Mouse (Mus musculus): ENCODE data around the gene Adcy3. TPM values are rescaled to one million over a fixed set of nuclear protein-coding genes. Genes with fewer than 3 reads are reported as not detected.
"Not testable (repeated sequence)": the region's sequence is repeated elsewhere in the genome, so short reads cannot be mapped to it uniquely, and the experiment has no call there.

The Adcy3 gene
- polyA plus RNA-seq, 1 experiment from 2014 or later, result 12.6 TPM

- Histone ChIP-seq H3K27ac (no peak overlapping the region), H3K4me1 (0 out of 2 replicates have a peak, but pooled peaks cover 3% of the 10 kb centered on the region), H3K36me3 (peaks cover 92% of the 10 kb centered on the region), H3K27me3 (no peaks in the 10 kb centered on the region), H3K4me2 (no peak overlapping the region), H3K9me3 (no peaks in the 10 kb centered on the region), H3K4me3 (no peak overlapping the region), H3K9ac (no peak overlapping the region)
- WGBS, result 77% methylated on average over 15 of the region's 15 CpGs
- ATAC-seq (ENCODE audit: insufficient number of reproducible peaks, insufficient read depth, low FRiP score, low TSS enrichment, low read depth), result no peak
Observed at GRCm38 (mm10) chr12:4208405-4209133, 75.7 kb downstream of the Adcy3 start.

GRCm38 (mm10) chr12:4209196-4209595, 76.3 kb downstream of the Adcy3 start:
- no peaks in the 10 kb centered on the region for H3K9me3 ChIP-seq
- no peak overlapping the region for H3K9ac ChIP-seq
- no peak for ATAC-seq (ENCODE audit: insufficient number of reproducible peaks, insufficient read depth, low FRiP score, low TSS enrichment, low read depth)
- H3K27ac ChIP-seq, result no peak overlapping the region
- H3K4me1 ChIP-seq, result 0 out of 2 replicates have a peak, but pooled peaks cover 3% of the 10 kb centered on the region
- H3K4me2 ChIP-seq, result no peak overlapping the region
- no peaks in the 10 kb centered on the region for H3K27me3 ChIP-seq
- WGBS, result 94% methylated on average over 9 of the region's 9 CpGs
- H3K4me3 ChIP-seq, result no peak overlapping the region
- peaks cover 93% of the 10 kb centered on the region for H3K36me3 ChIP-seq

- Histone ChIP-seq H3K4me1 (0 out of 2 replicates have a peak, but pooled peaks cover 3% of the 10 kb centered on the region), H3K27ac (no peak overlapping the region), H3K27me3 (no peaks in the 10 kb centered on the region), H3K36me3 (peaks cover 95% of the 10 kb centered on the region), H3K4me3 (no peak overlapping the region), H3K9ac (no peak overlapping the region), H3K9me3 (no peaks in the 10 kb centered on the region), H3K4me2 (no peak overlapping the region)
- WGBS, result 83% methylated on average over 9 of the region's 9 CpGs
- ATAC-seq (ENCODE audit: insufficient number of reproducible peaks, insufficient read depth, low FRiP score, low TSS enrichment, low read depth), result no peak
Observed at GRCm38 (mm10) chr12:4211174-4211573, 78.3 kb downstream of the Adcy3 start.

DNA sequence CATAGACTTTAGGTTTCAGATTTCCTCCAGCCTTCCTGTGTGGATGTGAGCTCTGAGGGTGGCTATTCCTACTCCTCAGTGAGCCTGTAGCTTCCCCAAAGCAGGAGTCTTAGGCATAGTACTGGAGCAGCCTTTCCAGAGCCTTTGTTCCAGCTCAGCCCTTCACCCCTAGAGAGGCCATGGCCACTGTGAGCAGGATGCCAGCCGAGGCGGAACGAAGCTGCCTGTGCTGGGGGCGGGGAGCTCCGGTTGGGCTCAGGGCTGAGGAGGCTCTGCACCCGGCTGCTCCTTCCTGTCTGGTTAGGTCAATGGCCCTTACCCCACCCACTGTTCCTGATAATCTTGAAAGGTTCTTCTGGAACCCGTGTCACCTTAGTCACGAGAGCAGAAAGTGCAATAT, 80.0 kb downstream of the Adcy3 start:
- ATAC-seq (ENCODE audit: insufficient number of reproducible peaks, insufficient read depth, low FRiP score, low TSS enrichment, low read depth), result no peak
- no peaks in the 10 kb centered on the region for H3K9me3 ChIP-seq
- no peak overlapping the region for H3K27ac ChIP-seq
- H3K4me1 ChIP-seq, result 0 out of 2 replicates have a peak, but pooled peaks cover 3% of the 10 kb centered on the region
- peaks cover 95% of the 10 kb centered on the region for H3K36me3 ChIP-seq
- no peak overlapping the region for H3K4me2 ChIP-seq
- H3K9ac ChIP-seq, result no peak overlapping the region
- H3K27me3 ChIP-seq, result no peaks in the 10 kb centered on the region
- WGBS, result 43% methylated on average over 8 of the region's 8 CpGs
- no peak overlapping the region for H3K4me3 ChIP-seq

GRCm38 (mm10) chr12:4230156-4230555, 97.3 kb downstream of the Adcy3 start:
- WGBS, result 91% methylated on average over 7 of the region's 7 CpGs
- H3K36me3 ChIP-seq, result peaks cover 48% of the 10 kb centered on the region
- no peaks in the 10 kb centered on the region for H3K27me3 ChIP-seq
- H3K27ac ChIP-seq, result no peak overlapping the region
- no peak for ATAC-seq (ENCODE audit: insufficient number of reproducible peaks, insufficient read depth, low FRiP score, low TSS enrichment, low read depth)
- no peak overlapping the region for H3K4me2 ChIP-seq
- no peak overlapping the region for H3K4me3 ChIP-seq
- no peak overlapping the region for H3K9ac ChIP-seq
- no peaks in the 10 kb centered on the region for H3K9me3 ChIP-seq
- peaks cover 15% of the 10 kb centered on the region for H3K4me1 ChIP-seq

- H3K27me3 ChIP-seq, result no peaks in the 10 kb centered on the region
- H3K4me3 ChIP-seq, result peak overlapping the region; percentile 78
- peak overlapping the region; percentile 79 for H3K9ac ChIP-seq
- ATAC-seq (ENCODE audit: insufficient number of reproducible peaks, insufficient read depth, low FRiP score, low TSS enrichment, low read depth), result no peak
- peak overlapping the region; percentile 77 for H3K4me2 ChIP-seq
- H3K36me3 ChIP-seq, result peaks cover 34% of the 10 kb centered on the region
- H3K4me1 ChIP-seq, result peaks cover 15% of the 10 kb centered on the region
- WGBS, result 40% methylated on average over 4 of the region's 4 CpGs
- no peaks in the 10 kb centered on the region for H3K9me3 ChIP-seq
- H3K27ac ChIP-seq, result no peak overlapping the region
Observed at GRCm38 (mm10) chr12:4232777-4233176, 99.9 kb downstream of the Adcy3 start.

GRCm38 (mm10) chr12:4233572-4234508, 100.9 kb downstream of the Adcy3 start, which contains the start of the genes Ptrhd1 and Cenpo:
Ptrhd1 (plus strand) TSS chr12:4234027.
Cenpo (minus strand) TSS chr12:4234294.
- peak within 1 kb of the TSS; percentile 98 for H3K27ac ChIP-seq
- peaks cover 15% of the 10 kb centered on the region for H3K4me1 ChIP-seq
- peak; percentile 98 for ATAC-seq (ENCODE audit: insufficient number of reproducible peaks, insufficient read depth, low FRiP score, low TSS enrichment, low read depth)
- no peaks in the 10 kb centered on the region for H3K27me3 ChIP-seq
- peak within 1 kb of the TSS; percentile 78 for H3K4me3 ChIP-seq
- peak within 1 kb of the TSS; percentile 79 for H3K9ac ChIP-seq
- H3K4me2 ChIP-seq, result peak within 1 kb of the TSS; percentile 77
- H3K36me3 ChIP-seq, result peaks cover 27% of the 10 kb centered on the region
- H3K9me3 ChIP-seq, result no peaks in the 10 kb centered on the region
- WGBS, result under 1% methylated on average over 50 of the region's 50 CpGs

DNA sequence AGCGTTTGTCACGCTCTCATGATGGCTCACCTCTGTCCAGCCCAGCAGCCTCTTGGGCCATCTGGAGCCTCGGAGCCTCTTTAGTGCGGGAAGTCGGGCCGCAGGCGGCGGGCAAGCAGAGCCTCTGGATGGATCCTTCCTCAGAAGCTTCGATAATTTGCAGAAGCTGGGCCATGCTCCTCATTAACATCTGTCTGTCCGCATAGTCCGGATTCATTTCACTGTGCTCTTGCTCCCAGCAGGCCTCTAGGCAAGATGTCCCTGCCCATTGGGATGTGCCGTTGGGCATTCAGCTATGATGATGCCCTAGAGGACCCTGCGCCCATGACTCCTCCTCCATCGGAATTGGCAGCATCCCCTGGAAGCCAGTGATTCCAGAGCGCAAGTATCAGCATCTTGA, 104.6 kb downstream of the Adcy3 start:
- H3K9me3 ChIP-seq, result no peaks in the 10 kb centered on the region
- H3K9ac ChIP-seq, result no peak overlapping the region
- no peak for ATAC-seq (ENCODE audit: insufficient number of reproducible peaks, insufficient read depth, low FRiP score, low TSS enrichment, low read depth)
- no peaks in the 10 kb centered on the region for H3K27me3 ChIP-seq
- H3K4me1 ChIP-seq, result peaks cover 11% of the 10 kb centered on the region
- peaks cover 11% of the 10 kb centered on the region; the same call in 1 of the 2 replicates for H3K36me3 ChIP-seq
- H3K27ac ChIP-seq, result no peak overlapping the region
- no peak overlapping the region for H3K4me3 ChIP-seq
- no peak overlapping the region for H3K4me2 ChIP-seq
- WGBS, result 96% methylated on average over 15 of the region's 15 CpGs

GRCm38 (mm10) chr12:4240281-4240680, 107.4 kb downstream of the Adcy3 start:
- H3K4me1 ChIP-seq; H3K9me3 ChIP-seq; ATAC-seq (ENCODE audit: insufficient number of reproducible peaks, insufficient read depth, low FRiP score, low TSS enrichment, low read depth); H3K27me3 ChIP-seq; H3K27ac ChIP-seq; H3K9ac ChIP-seq; H3K4me3 ChIP-seq; H3K4me2 ChIP-seq: not testable (repeated sequence)
- WGBS, result 78% methylated on average over 8 of the region's 8 CpGs
- H3K36me3 ChIP-seq, result peaks cover 11% of the 10 kb centered on the region; the same call in 1 of the 2 replicates

GRCm38 (mm10) chr12:4243805-4244204, 110.9 kb downstream of the Adcy3 start:
- H3K9me3 ChIP-seq, result no peaks in the 10 kb centered on the region
- H3K4me2 ChIP-seq, result no peak overlapping the region
- ATAC-seq (ENCODE audit: insufficient number of reproducible peaks, insufficient read depth, low FRiP score, low TSS enrichment, low read depth), result no peak
- no peak overlapping the region for H3K4me3 ChIP-seq
- 87% methylated on average over 2 of the region's 2 CpGs for WGBS
- no peaks in the 10 kb centered on the region for H3K27me3 ChIP-seq
- H3K27ac ChIP-seq, result no peak overlapping the region
- no peak overlapping the region for H3K9ac ChIP-seq
- H3K4me1 ChIP-seq, result 0 out of 2 replicates have a peak, but pooled peaks cover 3% of the 10 kb centered on the region
- peaks cover 4% of the 10 kb centered on the region; the same call in 1 of the 2 replicates for H3K36me3 ChIP-seq

- Histone ChIP-seq H3K27ac (no peak overlapping the region), H3K27me3 (no peaks in the 10 kb centered on the region), H3K4me1 (0 out of 2 replicates have a peak, but pooled peaks cover 3% of the 10 kb centered on the region), H3K9ac (no peak overlapping the region), H3K9me3 (no peaks in the 10 kb centered on the region), H3K4me3 (no peak overlapping the region), H3K36me3 (peaks cover 10% of the 10 kb centered on the region), H3K4me2 (no peak overlapping the region)
- WGBS, result 83% methylated on average over 10 of the region's 10 CpGs
- 0 out of 2 replicates have a peak, but pooled peaks have one; percentile 59 for ATAC-seq (ENCODE audit: insufficient number of reproducible peaks, insufficient read depth, low FRiP score, low TSS enrichment, low read depth)
Observed at GRCm38 (mm10) chr12:4245742-4246141, 112.8 kb downstream of the Adcy3 start.

Data from embryonic facial prominence, embryonic 13.5 days (tissue).